Mouse (Mus musculus): ENCODE results near the gene Gpr45. TPM values are rescaled to one million over a fixed set of nuclear protein-coding genes. Genes with fewer than 3 reads are reported as not detected.
A peak's percentile ranks its signal among the peaks of the same experiment; 100 is the strongest.

Gpr45 gene
- polyA plus RNA-seq (2012; rRNA removed), result 0.09 and 0.48 TPM in 2 replicates

GRCm38 (mm10) chr1:42952734-42953481 is at the start of gene Gpr45:
Gene Gpr45 (plus strand): TSS chr1:42952872.
- H3K4me3 ChIP-seq (ENCODE audit: low read depth, low read length), result peak within 1 kb of the TSS; percentile 45
- no peaks in the 10 kb centered on the region for H3K4me1 ChIP-seq (ENCODE audit: control insufficient read depth, insufficient read depth, insufficient read length, low read length)
- H3K36me3 ChIP-seq (ENCODE audit: control insufficient read depth, insufficient read depth, low read length), result no peaks in the 10 kb centered on the region
- no peak for TF ChIP-seq POLR2A (IDR thresholded peaks at IDR 0.05; ENCODE audit: low read depth, low read length)
- no peak for TF ChIP-seq CTCF (IDR thresholded peaks at IDR 0.05; ENCODE audit: extremely low read depth, insufficient read length, insufficient replicate concordance, low read depth, low read length)
- 2% methylated on average over 65 of the region's 71 CpGs for WGBS
- peaks cover 15% of the 10 kb centered on the region for H3K27me3 ChIP-seq (ENCODE audit: control insufficient read depth, insufficient read depth, low read length)
- no peak within 1 kb of the TSS for H3K27ac ChIP-seq (ENCODE audit: insufficient read depth, low read depth, low read length)

- TF ChIP-seq CTCF (IDR thresholded peaks at IDR 0.05; ENCODE audit: extremely low read depth, insufficient read length, insufficient replicate concordance, low read depth, low read length) (no peak), POLR2A (IDR thresholded peaks at IDR 0.05; ENCODE audit: low read depth, low read length) (no peak)
- H3K4me3 ChIP-seq (ENCODE audit: low read depth, low read length), result no peak overlapping the region
- no peaks in the 10 kb centered on the region for H3K27me3 ChIP-seq (ENCODE audit: control insufficient read depth, insufficient read depth, low read length)
- 91% methylated on average over 11 of the region's 11 CpGs for WGBS
- H3K4me1 ChIP-seq (ENCODE audit: control insufficient read depth, insufficient read depth, insufficient read length, low read length), result no peaks in the 10 kb centered on the region
- no peak overlapping the region for H3K27ac ChIP-seq (ENCODE audit: insufficient read depth, low read depth, low read length)
- peaks cover 23% of the 10 kb centered on the region for H3K36me3 ChIP-seq (ENCODE audit: control insufficient read depth, insufficient read depth, low read length)
These were observed 47.5 kb upstream of the Gpr45 start for GRCm38 (mm10) chr1:42905148-42905547.

GRCm38 (mm10) chr1:42906696-42907095 is 46.0 kb upstream of the Gpr45 start:
- 95% methylated on average over 7 of the region's 7 CpGs for WGBS
- H3K4me1 ChIP-seq (ENCODE audit: control insufficient read depth, insufficient read depth, insufficient read length, low read length), result no peaks in the 10 kb centered on the region
- H3K4me3 ChIP-seq (ENCODE audit: low read depth, low read length), result no peak overlapping the region
- TF ChIP-seq POLR2A (IDR thresholded peaks at IDR 0.05; ENCODE audit: low read depth, low read length) (no peak), CTCF (IDR thresholded peaks at IDR 0.05; ENCODE audit: extremely low read depth, insufficient read length, insufficient replicate concordance, low read depth, low read length) (no peak)
- no peaks in the 10 kb centered on the region for H3K27me3 ChIP-seq (ENCODE audit: control insufficient read depth, insufficient read depth, low read length)
- no peak overlapping the region for H3K27ac ChIP-seq (ENCODE audit: insufficient read depth, low read depth, low read length)
- peaks cover 11% of the 10 kb centered on the region for H3K36me3 ChIP-seq (ENCODE audit: control insufficient read depth, insufficient read depth, low read length)

GRCm38 (mm10) chr1:42907153-42907552 is 45.5 kb upstream of the Gpr45 start:
- 74% methylated on average over 4 of the region's 4 CpGs for WGBS

GRCm38 (mm10) chr1:42915062-42915461 is 37.6 kb upstream of the Gpr45 start:
- no peaks in the 10 kb centered on the region for H3K4me1 ChIP-seq (ENCODE audit: control insufficient read depth, insufficient read depth, insufficient read length, low read length)
- H3K36me3 ChIP-seq (ENCODE audit: control insufficient read depth, insufficient read depth, low read length), result no peaks in the 10 kb centered on the region
- 11% methylated on average over 4 of the region's 4 CpGs for WGBS
- H3K27me3 ChIP-seq (ENCODE audit: control insufficient read depth, insufficient read depth, low read length), result no peaks in the 10 kb centered on the region
- no peak for TF ChIP-seq POLR2A (IDR thresholded peaks at IDR 0.05; ENCODE audit: low read depth, low read length)
- no peak for TF ChIP-seq CTCF (IDR thresholded peaks at IDR 0.05; ENCODE audit: extremely low read depth, insufficient read length, insufficient replicate concordance, low read depth, low read length)
- H3K27ac ChIP-seq (ENCODE audit: insufficient read depth, low read depth, low read length), result no peak overlapping the region
- H3K4me3 ChIP-seq (ENCODE audit: low read depth, low read length), result no peak overlapping the region

More at GRCm38 (mm10) chr1:42907153-42907552, 45.5 kb upstream of the Gpr45 start:
- H3K27me3 ChIP-seq (ENCODE audit: control insufficient read depth, insufficient read depth, low read length), result no peaks in the 10 kb centered on the region
- no peak for TF ChIP-seq POLR2A (IDR thresholded peaks at IDR 0.05; ENCODE audit: low read depth, low read length)
- no peak for TF ChIP-seq CTCF (IDR thresholded peaks at IDR 0.05; ENCODE audit: extremely low read depth, insufficient read length, insufficient replicate concordance, low read depth, low read length)
- peaks cover 10% of the 10 kb centered on the region for H3K36me3 ChIP-seq (ENCODE audit: control insufficient read depth, insufficient read depth, low read length)
- no peak overlapping the region for H3K4me3 ChIP-seq (ENCODE audit: low read depth, low read length)
- H3K4me1 ChIP-seq (ENCODE audit: control insufficient read depth, insufficient read depth, insufficient read length, low read length), result no peaks in the 10 kb centered on the region
- no peak overlapping the region for H3K27ac ChIP-seq (ENCODE audit: insufficient read depth, low read depth, low read length)

GRCm38 (mm10) chr1:42916719-42917118 is 36.0 kb upstream of the Gpr45 start:
- H3K36me3 ChIP-seq (ENCODE audit: control insufficient read depth, insufficient read depth, low read length), result no peaks in the 10 kb centered on the region
- no peaks in the 10 kb centered on the region for H3K4me1 ChIP-seq (ENCODE audit: control insufficient read depth, insufficient read depth, insufficient read length, low read length)
- no peak overlapping the region for H3K4me3 ChIP-seq (ENCODE audit: low read depth, low read length)
- TF ChIP-seq POLR2A (IDR thresholded peaks at IDR 0.05; ENCODE audit: low read depth, low read length) (no peak), CTCF (IDR thresholded peaks at IDR 0.05; ENCODE audit: extremely low read depth, insufficient read length, insufficient replicate concordance, low read depth, low read length) (no peak)
- 70% methylated on average over 7 of the region's 7 CpGs for WGBS
- H3K27ac ChIP-seq (ENCODE audit: insufficient read depth, low read depth, low read length), result no peak overlapping the region
- no peaks in the 10 kb centered on the region for H3K27me3 ChIP-seq (ENCODE audit: control insufficient read depth, insufficient read depth, low read length)

- no peak overlapping the region for H3K4me3 ChIP-seq (ENCODE audit: low read depth, low read length)
- TF ChIP-seq POLR2A (IDR thresholded peaks at IDR 0.05; ENCODE audit: low read depth, low read length) (no peak), CTCF (IDR thresholded peaks at IDR 0.05; ENCODE audit: extremely low read depth, insufficient read length, insufficient replicate concordance, low read depth, low read length) (no peak)
- WGBS, result 28% methylated on average over 4 of the region's 4 CpGs
- H3K27ac ChIP-seq (ENCODE audit: insufficient read depth, low read depth, low read length), result no peak overlapping the region
- no peaks in the 10 kb centered on the region for H3K4me1 ChIP-seq (ENCODE audit: control insufficient read depth, insufficient read depth, insufficient read length, low read length)
- H3K27me3 ChIP-seq (ENCODE audit: control insufficient read depth, insufficient read depth, low read length), result no peaks in the 10 kb centered on the region
- H3K36me3 ChIP-seq (ENCODE audit: control insufficient read depth, insufficient read depth, low read length), result no peaks in the 10 kb centered on the region
These were observed 34.8 kb upstream of the Gpr45 start for GRCm38 (mm10) chr1:42917908-42918307.
